8 mouse cellular contexts compared by ENCODE assay signal in genomic region chr3:144664363-144665299, GRCm38 (mm10). TPM values are rescaled to one million over a fixed set of nuclear protein-coding genes. Genes with fewer than 3 reads are reported as not detected.
DNase-seq lines count a peak whose midpoint lies in the region; ATAC-seq lines count a peak whose summit lies in the region.

No protein-coding gene starts in this region.

- no peak overlapping the region for H3K9ac ChIP-seq in neural tube, embryonic 15.5 days (replicated peaks)

- H3K9me3 ChIP-seq in neural tube, embryonic 15.5 days (replicated peaks) = 0 out of 2 replicates have a peak, but pooled peaks cover 3% of the 10 kb centered on the region

- intact Hi-C loops in heart, postnatal 10 days (cut with DNase I) = loop anchor here (5.0 kb wide), 1 partner anchor 37 kb away; no protein-coding TSS in a partner anchor

- 37% methylated on average over 22 of the region's 22 CpGs for WGBS in neural tube, embryonic 15.5 days

- no peak overlapping the region for H3K4me3 ChIP-seq in neural tube, embryonic 15.5 days (replicated peaks)

- H3K27me3 ChIP-seq in neural tube, embryonic 15.5 days (replicated peaks) = no peaks in the 10 kb centered on the region

- no peak overlapping the region for H3K27ac ChIP-seq in neural tube, embryonic 15.5 days (replicated peaks)

- H3K36me3 ChIP-seq in neural tube, embryonic 15.5 days = no peaks in the 10 kb centered on the region

- DNase-seq in Muller cell, postnatal 12 days (ENCODE audit: inconsistent ontology term) = peak; percentile 97
- DNase-seq in embryo, embryonic 11.5 days (ENCODE audit: low read depth, low spot score) = peak; percentile 36
- peak; percentile 71 to 78 for DNase-seq in heart, postnatal 10 days
- peak; percentile 82 for DNase-seq in kidney, postnatal 14 days
- DNase-seq in right cerebral cortex, postnatal 4 days = no peak
- no peak for DNase-seq in right cerebral cortex, postnatal 14 days
- DNase-seq in spleen, adult 18-20 months = no peak

- peak; percentile 54 for ATAC-seq in neural tube, embryonic 15.5 days (ENCODE audit: low FRiP score)

- H3K4me1 ChIP-seq in neural tube, embryonic 15.5 days = peaks cover 13% of the 10 kb centered on the region

- H3K4me2 ChIP-seq in neural tube, embryonic 15.5 days = peak overlapping the region; percentile 31

RNA-seq across cellular contexts. Expression of gene Sh3glb1, which starts 55.5 kb away (rescaled TPM):
- 100 to 1,000 TPM; 288 to 292 TPM for total RNA-seq in heart, postnatal 10 days (2021)
- 114 TPM in 2 replicates for polyA plus RNA-seq in neural tube, embryonic 15.5 days (2015; fragmentation: Nextera tagmentation; extraction: Ambion mirVana)

Comparison
In these comparisons a context has a peak if more than half of its experiments do, and no peak if none do; other contexts are left out.
1. DNase-seq: peak in Muller cell, postnatal 12 days (single experiment), embryo, embryonic 11.5 days (single experiment), heart, postnatal 10 days (2 of 2) and kidney, postnatal 14 days (single experiment); none in right cerebral cortex, postnatal 4 days (single experiment), right cerebral cortex, postnatal 14 days (single experiment) and spleen, adult 18-20 months (0 of 2).